Mouse (Mus musculus) duodenum, adult 2 months (tissue): ENCODE measurements around the gene Chmp5. TPM values are rescaled to one million over a fixed set of nuclear protein-coding genes. Genes with fewer than 3 reads are reported as not detected.

Experiments used
- polyA plus RNA-seq: library from polyadenylated mRNA; depleted of rRNA; stranded (reverse); fragments of >200 nt; gene quantifications from 2 replicates; pipeline ENCODE4 v1.2.3, GENCODE M21; 2012; ENCODE audit warnings: low replicate concordance; rRNA removed

Chmp5 gene
- 3.4 and 3.9 TPM in 2 replicates for polyA plus RNA-seq

GRCm38 (mm10) chr4:40948160-40948708 lies at the start of gene Chmp5, which contains the start of gene Bag1:
Chmp5 (plus strand) TSS chr4:40948407.
Bag1 (minus strand) TSS chr4:40948294.

GRCm38 (mm10) chr4:40919785-40920184 lies 28.4 kb upstream of the Chmp5 start, which contains the start of gene Spink4:
Spink4 (plus strand) TSS chr4:40920052.

GRCm38 (mm10) chr4:40970842-40971701 lies 22.9 kb downstream of the Chmp5 start, which contains the start of gene Nfx1:
Nfx1 (plus strand) TSS chr4:40970906.

Other genes with a start within 250 kb of the Chmp5 start
- gene Aptx, start 245.2 kb upstream of the Chmp5 start, polyA plus RNA-seq, result 1.6 and 3.2 TPM in 2 replicates
- 0.62 and 0.82 TPM in 2 replicates for gene Dnaja1, start 226.3 kb upstream of the Chmp5 start, polyA plus RNA-seq
- gene Smu1, start 190.5 kb upstream of the Chmp5 start, polyA plus RNA-seq, result 4.4 and 5.2 TPM in 2 replicates
- gene B4galt1, start 94.4 kb upstream of the Chmp5 start, polyA plus RNA-seq, result 45.7 and 77.4 TPM in 2 replicates
- 2,905 and 6,875 TPM in 2 replicates for gene Spink4, start 28.4 kb upstream of the Chmp5 start, polyA plus RNA-seq
- 305 and 473 TPM in 2 replicates for gene Bag1, start 113 bp upstream of the Chmp5 start, polyA plus RNA-seq
- 5.4 and 8.4 TPM in 2 replicates for gene Nfx1, start 22.5 kb downstream of the Chmp5 start, polyA plus RNA-seq
- gene Aqp7, start 99.7 kb downstream of the Chmp5 start, polyA plus RNA-seq, result 4.9 and 14.7 TPM in 2 replicates
- gene Aqp3, start 149.8 kb downstream of the Chmp5 start, polyA plus RNA-seq, result 68.6 and 144 TPM in 2 replicates
- 15.4 and 23.4 TPM in 2 replicates for gene Nol6, start 176.0 kb downstream of the Chmp5 start, polyA plus RNA-seq
- 17.5 and 26.3 TPM in 2 replicates for gene Ube2r2, start 187.3 kb downstream of the Chmp5 start, polyA plus RNA-seq